Mouse (Mus musculus) heart, postnatal 0 days (tissue): ENCODE results near the gene Pced1a.

Experiments
- CTCF ChIP-seq: IDR thresholded peaks from 2 replicates; pipeline ENCODE4 v1.5.1; 2016; ENCODE audit warnings: antibody characterized with exemption, control low read depth, low read depth
- EP300 ChIP-seq: IDR thresholded peaks from 2 replicates; pipeline ENCODE4 v1.6.1; 2016; ENCODE audit warnings: antibody characterized with exemption, low read depth

DNA sequence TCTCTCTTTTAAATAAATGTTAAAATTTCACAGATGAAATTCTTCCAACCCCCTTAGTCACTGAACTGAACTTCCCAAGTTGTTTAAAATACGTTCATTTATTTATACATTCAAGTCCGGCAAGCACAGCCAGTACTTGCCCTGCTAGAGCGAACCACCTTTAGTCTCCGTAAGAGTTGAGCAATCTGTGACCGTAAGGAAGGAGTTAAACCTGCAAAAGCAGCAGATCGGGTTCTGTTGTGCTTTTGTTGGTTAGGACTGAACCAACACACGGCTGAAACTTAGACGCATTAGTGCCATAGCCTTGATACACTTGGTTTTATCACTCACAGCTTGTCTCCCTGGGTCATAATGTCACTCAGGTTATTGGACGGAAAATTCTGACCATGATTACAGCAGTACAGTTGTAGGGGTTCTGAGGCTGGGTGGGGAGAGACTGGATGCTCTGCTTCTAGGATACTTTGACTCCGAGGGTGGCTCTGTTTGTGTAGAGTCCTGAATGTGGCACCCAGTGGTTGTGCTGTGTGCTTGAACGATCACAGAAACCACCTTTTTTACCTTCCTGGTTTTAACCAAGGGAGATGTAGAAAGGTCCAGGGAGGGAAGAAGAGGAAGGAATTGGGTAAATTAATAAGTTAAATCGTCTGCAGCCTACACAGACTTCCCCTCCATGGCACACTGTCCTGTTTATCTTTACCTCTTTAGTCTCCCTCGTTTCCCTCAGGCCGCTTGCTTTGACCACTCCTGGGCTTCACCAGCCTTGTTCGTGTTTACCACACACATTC is 37.0 kb upstream of the Pced1a start:
- TF ChIP-seq CTCF (no peak), EP300 (no peak)
